Mouse (Mus musculus) ovary, postnatal 36 days (tissue): Measurements from ENCODE around the gene 1810046K07Rik.

ENCODE experiments used
- DNase-seq: peaks from one replicate; pipeline ENCODE4 v3.0.0; 2022; ENCODE audit warnings: low spot score, mixed read lengths

Gene 1810046K07Rik

DNA sequence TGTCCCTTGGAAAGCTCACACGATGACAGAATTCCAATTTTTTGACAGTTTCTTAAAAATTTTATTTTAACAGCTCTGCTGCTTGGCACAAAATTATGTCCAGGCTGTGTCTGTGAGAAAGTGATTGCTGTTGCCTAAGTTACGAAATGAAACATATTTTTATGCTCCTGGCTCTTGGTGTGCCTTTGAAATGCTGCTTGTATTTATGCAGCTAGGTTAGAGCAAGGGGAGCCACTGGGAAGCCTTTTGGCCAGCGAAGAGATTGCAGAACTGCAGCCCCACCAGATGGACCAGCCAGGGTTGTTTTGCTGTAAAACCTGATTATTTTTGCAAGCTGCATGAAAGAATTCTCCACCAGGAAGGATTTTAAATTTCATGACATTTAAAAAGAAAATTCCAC lies 23.6 kb downstream of the 1810046K07Rik start:
- no peak for DNase-seq

- no peak for DNase-seq
Measured at GRCm38 (mm10) chr9:51303980-51304379, 24.7 kb downstream of the 1810046K07Rik start.

DNA sequence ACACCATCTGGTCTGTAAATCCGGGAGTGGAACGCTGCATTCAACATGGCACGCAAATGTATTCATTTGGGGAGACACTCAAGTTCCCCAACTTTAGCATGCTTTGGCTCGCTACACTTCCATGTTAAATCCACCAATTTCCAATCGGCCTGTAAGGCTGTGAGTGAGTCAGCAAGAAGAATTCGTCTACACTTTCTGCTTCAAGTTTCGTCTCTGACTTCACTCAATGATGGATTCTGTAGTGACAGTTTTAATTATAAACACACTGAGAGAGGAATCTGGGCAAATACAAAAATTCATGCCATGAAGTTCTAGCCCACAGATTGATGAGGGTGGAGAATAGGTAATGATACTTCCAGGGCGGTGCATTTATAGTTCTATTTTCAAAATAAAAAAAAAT lies 35.2 kb downstream of the 1810046K07Rik start:
- no peak for DNase-seq

DNA sequence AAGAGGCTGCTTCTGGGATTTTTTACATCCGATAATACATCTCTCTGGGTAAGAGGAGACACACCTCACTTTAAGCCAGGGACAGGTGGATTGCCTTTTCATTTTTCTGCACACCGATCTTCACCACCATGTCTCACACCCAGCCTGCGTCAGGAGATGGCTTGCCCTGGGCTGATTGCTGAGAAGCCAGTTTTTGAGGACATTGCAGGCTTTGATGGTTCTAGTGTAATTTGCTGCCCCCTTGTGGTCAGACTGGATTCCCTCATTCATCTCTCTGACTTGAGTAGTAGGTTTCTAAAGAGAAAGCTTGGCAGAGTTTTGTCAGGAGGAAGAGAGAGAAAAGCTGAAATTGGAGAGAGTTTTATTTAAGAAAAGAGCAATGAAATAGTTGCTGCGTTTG lies 36.0 kb downstream of the 1810046K07Rik start:
- DNase-seq = peak; percentile 40

DNA sequence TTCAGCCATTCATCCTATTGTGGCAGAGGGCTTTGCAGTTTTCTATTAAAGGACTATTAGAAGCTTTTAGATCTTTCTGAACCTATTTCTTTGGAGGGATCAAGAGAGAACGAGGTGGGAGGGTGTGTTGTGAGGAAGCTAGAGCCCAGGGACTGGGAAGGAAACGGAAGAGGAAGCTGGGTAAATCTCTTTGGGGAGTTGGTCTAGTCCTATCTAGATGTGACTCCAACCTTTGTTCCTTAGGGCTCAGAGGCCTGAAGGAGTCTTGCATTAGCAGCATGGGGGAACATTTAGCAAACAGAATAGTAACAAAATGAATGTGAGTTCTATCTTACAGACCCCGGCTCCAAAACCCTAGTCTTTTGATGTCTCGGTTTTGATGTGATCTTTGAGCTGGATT lies 37.7 kb downstream of the 1810046K07Rik start:
- no peak for DNase-seq

GRCm38 (mm10) chr9:51286079-51286478 lies 42.6 kb downstream of the 1810046K07Rik start:
- DNase-seq = no peak

GRCm38 (mm10) chr9:51278500-51279381 lies 50.0 kb downstream of the 1810046K07Rik start, which contains the start of gene Colca2:
Gene Colca2 (minus strand): TSS chr9:51278569.
- peak; percentile 86 for DNase-seq

GRCm38 (mm10) chr9:51277834-51278498 lies 50.8 kb downstream of the 1810046K07Rik start:
- no peak for DNase-seq

DNA sequence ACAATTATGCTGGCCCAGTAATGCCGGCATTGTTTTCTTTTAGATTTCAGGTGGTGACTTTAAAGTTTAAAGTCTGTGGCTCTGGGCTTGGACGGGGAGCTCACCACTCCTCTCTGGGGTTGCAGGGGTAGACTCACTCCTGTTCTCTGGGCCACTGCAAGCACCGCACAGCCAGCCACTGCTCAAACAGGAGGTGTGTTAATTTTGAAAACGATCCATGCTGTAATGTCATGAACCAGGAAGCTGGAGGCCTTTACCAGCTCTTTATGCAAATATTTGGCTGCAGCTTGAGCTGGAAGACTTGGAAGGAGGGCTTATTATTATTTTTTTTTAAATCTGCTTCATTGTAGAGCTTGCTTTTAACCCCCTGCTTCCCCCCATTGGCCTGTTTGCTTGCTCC lies 54.0 kb downstream of the 1810046K07Rik start:
- DNase-seq = no peak

DNA sequence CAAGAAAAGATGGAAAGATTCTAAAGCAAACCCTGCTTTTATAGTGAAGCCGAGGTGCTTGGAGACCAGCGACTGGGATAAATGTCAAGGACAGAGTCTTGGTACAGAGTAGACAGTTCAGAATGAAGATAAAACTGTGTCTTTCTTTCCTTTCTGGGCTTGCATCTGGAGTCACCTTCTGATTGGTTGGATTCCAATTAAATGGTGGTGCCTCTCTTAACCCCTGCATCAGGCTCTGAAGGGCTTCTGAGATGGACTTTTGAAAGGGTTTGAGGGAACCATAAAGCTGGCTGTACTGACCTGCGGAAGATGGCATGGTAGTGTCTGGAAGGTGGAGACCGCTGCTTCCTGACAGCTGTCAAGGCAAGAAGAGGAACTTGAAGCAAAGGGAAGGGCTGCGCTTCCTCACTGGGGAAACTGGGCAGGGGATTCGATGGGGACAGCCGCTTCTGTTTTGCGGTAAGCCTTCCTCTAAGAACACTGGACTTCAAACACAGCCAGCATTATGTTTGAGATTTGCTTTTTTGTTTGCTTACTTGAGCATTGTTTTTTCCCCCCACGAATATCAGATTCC lies 55.0 kb downstream of the 1810046K07Rik start:
- DNase-seq = no peak

DNA sequence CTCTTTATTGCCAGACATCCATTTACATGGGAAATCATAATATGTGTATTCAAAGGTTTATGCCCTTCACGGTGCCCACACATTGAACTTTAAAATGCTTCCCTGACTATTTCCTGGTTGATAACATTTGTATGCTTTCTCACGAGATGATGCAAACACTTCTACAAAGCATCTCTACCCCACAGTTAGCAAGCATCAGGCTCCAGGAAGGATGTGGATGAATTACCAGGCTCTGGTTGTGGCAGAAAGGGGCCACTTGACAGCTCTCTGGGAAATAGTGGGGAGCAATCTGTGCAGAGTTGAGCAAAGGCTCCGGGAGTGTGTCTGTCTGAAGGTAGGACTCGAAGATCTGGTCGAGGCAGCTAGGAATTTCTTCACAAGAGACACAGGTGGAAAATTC lies 56.6 kb downstream of the 1810046K07Rik start:
- DNase-seq = no peak

- DNase-seq = no peak
Measured at GRCm38 (mm10) chr9:51271073-51271472, 57.6 kb downstream of the 1810046K07Rik start.

- DNase-seq = no peak
Measured at GRCm38 (mm10) chr9:51268852-51269251, 59.9 kb downstream of the 1810046K07Rik start.

GRCm38 (mm10) chr9:51258426-51258825 lies 70.3 kb downstream of the 1810046K07Rik start:
- DNase-seq = no peak

- no peak for DNase-seq
Measured at GRCm38 (mm10) chr9:51256780-51257502, 71.8 kb downstream of the 1810046K07Rik start.
